Mouse (Mus musculus) G1E-ER4 (cell line): ENCODE results near the gene Dnajc30. TPM values are rescaled to one million over a fixed set of nuclear protein-coding genes. Genes with fewer than 3 reads are reported as not detected.

Source experiments
- GATA1 ChIP-seq: IDR thresholded peaks from one replicate; pipeline ENCODE4 v1.8.0; 2012; ENCODE audit warnings: low read length, inconsistent platforms
- polyA plus RNA-seq: library from polyadenylated mRNA; stranded (reverse); fragments of >175 nt; gene quantifications from 2 replicates; pipeline ENCODE4 v1.2.3, GENCODE M21; 2012

Gene Dnajc30
- polyA plus RNA-seq, 1 experiment, result 77.4 TPM

DNA sequence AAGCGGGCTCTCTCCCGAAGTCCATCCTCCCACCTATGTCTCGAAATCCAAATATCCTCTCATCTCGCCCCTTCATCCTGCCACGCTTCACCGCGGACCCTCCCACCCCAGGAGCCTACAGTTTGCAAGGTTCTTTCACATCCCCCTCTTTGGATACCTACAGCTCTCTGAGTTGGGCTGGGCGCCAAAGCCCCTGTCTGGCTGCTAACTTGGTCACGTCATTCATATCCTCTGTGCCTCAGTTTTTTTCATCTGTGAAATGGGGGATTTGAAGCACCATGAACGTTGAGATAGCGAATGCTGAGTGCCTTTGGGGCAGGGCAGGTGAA is 14.4 kb downstream of the Dnajc30 start:
- TF ChIP-seq GATA1, result no peak

DNA sequence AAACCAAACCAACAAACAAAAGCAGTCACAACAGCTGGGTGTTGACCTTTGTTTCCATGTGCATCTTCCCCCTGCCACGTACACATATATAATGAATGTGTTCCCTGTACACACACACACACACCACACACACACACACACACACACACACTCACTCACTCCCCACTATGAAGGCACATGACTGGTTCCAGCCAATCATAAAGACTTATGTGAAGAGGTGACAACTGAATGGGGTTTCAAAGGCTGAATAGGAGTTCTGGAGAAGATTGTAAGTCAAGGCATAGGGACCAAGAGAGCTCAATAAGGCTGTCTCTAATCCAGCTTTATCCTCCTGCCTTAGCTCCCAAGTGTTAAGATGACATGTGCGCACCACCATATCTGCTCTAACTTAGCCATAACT is 15.6 kb downstream of the Dnajc30 start:
- TF ChIP-seq GATA1, result no peak

DNA sequence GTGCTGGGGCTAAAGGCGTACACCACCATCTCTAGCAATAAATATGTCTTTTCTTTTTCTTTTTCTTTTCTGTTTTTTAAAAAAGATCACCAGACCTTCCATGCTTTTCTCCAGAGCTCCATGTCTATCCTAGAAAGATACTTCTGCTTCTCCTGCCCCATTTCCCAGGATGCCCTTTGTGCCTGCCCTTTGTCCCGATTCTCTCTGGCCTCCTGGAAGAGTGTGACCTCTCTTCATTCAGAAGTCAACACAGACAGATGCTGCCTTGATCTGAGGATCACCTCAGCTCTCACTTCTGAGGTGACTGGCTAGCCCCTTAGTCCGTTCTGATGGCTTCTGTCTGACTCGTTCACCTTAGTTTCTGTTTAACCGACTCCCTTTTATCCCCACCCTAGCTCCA is 16.5 kb downstream of the Dnajc30 start:
- TF ChIP-seq GATA1, result no peak

DNA sequence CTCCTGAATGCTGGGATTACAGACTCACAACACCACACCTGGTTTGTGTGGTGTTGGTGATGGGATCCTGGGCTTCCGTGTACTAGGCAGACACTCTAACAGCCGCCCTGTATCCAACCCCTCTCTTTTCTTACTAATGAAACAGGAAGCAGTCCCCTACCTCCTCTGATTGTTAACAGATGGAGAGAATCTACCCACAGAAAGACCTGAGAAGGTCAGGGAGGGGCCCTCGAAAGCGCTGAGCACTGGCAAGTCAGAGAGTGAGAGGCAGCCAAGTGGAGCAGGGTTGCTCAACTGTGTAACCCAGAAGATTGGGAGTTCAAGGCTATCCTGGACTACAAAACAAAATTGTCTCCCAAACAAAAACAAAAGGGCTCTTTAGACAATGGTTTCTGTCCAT is 22.9 kb downstream of the Dnajc30 start:
- TF ChIP-seq GATA1, result no peak

DNA sequence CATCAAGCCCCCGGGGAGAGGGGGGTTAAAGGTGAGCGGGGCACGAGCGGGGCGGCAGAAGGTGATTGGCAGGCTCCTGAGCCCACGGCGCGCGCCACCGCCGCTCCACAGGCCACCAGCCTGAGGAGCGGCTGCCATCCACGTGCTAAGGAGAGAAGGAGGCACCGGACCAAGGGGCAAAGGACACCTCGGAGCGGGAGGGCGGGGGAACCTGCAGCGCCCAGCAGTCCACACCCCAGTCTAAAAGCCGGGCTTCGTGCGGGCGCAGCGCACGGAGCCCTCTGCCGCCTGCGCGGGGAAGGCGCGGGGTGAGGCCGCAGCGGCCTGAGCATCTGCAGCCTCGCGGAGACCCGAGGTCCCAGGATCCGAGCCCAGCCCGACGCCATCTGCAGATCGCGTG is 25.7 kb downstream of the Dnajc30 start, which contains the start of gene Mlxipl:
Mlxipl (plus strand) TSS at position 238 of the 400 bp plus-strand sequence.
- TF ChIP-seq GATA1, result no peak

DNA sequence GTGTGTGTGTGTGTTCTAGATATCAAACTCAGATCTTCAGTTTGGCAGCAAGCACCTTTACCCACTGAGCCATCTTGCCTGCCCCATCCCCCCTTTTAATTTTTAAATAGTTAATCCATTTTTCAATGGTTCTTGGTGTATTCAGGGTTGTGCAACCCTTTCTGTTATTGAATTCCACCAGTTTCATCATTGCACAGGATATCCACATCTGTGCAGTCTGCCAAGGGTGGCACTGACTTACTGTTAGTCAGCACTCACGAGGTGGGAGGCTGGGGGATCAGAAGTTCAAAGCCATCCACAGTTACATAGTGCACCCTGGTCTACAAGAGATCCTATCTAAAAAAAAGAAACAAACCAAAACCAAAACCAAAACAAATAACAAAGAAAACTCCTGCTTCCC is 37.0 kb downstream of the Dnajc30 start:
- no peak for TF ChIP-seq GATA1

DNA sequence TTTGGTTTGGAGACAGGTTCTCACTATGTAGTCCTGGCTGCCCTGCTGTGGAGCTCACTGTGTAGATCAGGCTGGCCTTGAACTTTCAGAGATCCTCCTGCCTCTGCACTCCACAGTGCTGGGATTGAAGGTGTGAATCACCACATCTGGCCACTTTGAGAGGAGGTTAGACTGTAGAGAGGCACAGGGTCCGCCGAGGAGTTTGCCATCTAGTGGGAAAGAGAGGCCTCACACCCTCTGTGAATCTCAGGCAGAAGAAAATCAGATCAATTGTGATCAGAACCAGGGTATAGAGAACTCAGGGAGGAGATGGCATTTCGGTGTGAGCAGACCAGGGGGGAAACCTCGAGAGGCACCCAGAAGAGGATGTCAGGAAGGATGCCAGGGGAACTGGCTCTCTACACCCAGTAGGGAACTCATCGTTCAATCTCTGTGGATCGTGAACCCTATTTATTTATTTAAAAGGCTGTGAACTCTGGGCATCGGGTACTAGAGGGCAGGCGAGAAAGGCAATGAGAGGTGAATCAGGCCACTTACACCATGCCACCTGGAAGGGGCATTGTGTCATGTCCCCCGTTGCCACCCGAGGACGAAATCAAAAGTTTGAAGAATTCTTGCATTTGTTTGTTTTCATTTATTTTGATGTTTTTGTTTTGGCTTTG is 40.1 kb downstream of the Dnajc30 start:
- no peak for TF ChIP-seq GATA1

DNA sequence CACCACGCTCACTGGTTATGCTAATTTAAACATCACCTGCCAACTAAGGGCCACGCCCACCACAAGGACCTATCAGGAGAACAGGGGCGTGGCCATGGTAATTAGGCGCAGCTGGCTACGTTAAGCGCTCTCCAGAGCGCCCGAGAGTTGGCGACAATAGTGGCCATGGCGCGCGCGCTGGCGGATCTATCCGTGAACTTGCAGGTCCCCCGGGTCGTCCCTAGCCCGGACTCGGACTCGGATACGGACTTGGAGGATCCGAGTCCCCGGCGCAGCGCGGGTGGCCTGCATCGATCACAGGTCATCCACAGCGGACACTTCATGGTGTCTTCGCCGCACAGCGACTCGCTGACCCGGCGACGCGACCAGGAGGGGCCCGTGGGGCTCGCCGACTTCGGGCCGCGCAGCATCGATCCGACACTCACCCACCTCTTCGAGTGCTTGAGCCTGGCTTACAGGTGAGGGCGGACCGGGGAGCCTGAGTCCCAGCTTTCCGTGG is 42.8 kb downstream of the Dnajc30 start:
- TF ChIP-seq GATA1, result no peak

DNA sequence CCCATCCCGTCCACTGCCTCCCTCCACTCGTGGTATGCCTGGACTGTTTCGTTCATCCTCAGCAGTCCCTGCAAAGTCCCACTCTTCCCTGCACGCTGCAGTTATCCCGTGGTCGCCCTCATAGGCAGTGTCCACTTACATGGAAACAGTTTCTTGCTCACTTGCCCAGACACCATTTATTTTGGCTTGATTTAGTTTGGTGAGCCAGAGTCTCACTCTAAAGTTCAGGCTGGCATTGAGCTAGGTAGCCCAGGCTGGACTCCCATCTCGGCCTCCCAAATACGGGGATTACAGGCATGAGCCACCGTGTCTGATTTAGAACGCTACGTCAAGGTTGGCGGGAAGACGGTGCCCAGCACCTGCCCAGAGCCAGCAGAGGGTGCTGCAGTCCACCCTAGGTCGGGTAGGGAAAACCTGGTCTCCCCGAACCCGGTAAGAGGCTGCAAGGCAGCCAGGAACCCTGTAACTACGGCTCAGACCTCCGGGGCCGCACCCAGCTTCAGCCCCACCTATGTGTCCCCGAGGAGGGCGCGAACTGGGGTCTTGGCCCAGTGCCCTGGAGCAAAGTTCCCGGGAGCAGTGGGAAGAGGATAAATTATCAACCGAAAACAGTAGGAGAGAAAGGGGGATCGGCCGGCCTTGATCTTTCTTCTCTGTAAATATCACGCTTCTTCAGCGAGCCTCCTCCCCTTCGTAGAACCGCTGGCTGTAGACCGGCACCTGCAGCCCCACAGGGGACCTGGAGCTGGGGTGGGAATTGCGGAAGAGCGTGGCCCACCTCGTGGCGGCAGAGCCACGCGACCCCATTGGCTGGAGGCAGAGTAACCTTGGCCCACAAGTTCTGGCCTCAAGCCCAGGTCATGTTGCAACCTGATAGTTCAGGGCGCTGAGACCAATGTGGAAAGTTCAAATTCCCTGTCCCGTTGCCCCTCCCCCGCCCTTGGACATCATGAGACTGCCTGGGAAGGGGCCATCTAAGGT is 43.8 kb downstream of the Dnajc30 start:
- TF ChIP-seq GATA1, result no peak

DNA sequence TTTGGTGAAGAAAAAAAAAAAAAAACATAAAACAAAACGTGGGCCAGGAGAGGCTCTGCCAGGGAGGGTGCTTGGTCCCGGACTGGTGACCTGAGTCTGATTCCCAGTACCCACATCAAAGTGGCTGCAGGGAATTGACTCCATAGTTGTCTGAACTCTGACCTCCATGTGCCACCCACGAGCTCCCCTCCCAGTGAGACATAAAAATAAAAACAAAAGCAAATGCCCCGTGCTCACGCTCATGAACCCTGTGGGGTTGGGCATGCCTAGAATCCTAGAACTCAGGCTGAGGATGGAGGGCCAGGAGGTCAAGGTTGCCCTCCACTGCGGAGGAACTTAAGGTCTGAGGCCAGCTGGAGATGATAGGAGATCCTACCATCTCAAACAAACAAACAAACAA is 45.0 kb downstream of the Dnajc30 start:
- TF ChIP-seq GATA1, result no peak

DNA sequence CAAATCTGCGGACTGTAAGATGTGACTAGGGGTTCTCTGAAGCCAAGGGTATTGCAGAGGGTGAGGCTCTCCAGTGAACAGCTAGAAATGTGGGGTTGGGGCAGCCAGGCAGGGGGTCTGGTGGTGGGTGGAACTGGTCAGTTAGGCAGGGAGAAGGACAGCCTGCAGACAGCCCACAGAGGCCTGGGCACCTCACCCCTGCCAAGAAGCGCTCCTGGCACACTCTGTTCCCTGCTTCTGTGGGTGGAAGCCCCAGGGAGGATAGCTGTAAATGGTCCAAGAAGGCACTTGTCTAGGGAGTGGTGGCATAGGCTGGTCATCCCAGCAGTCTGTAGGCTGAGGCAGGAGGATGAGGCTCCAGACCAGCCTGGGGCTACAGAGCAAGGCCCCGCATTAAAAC is 45.4 kb downstream of the Dnajc30 start:
- TF ChIP-seq GATA1, result no peak

DNA sequence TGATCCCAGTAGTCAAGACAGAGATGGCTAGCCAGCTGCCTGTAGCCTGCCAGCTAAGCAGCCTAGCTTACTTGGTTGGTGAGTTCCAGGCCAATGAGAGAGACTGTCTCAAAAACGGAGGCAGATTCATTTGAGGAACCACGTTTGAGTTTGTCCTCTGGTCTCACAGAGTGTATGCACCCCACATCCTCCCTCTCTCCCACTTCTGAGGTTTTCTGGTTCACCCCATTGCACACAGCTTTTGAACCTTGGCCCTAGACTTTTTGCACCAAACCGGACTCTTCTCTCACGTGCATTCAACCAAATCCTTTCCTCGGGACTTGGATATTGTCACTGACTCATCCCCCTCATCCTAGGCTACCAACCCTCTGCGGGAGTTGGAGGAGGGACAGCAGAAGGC is 46.0 kb downstream of the Dnajc30 start:
- TF ChIP-seq GATA1, result no peak

DNA sequence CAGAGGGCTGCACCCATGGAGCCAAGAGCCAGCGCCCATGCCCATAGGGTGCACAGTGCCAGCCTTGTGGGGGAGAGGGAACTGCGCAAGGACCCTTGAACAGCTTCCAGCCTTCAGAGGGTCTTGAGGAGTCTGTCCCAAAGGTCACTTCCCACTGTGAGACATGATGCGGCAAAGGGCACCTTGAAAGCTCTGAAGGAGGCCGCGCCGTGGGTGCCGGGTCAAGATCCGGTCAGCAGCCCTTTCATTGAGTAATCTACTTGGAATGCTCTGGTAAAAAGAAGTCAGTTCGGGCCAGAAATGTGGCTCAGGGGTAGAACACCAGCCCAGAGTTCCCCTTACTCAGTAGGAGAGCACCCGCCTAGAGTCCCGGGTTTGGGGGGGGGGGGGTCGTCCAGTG is 49.8 kb downstream of the Dnajc30 start:
- TF ChIP-seq GATA1, result no peak

DNA sequence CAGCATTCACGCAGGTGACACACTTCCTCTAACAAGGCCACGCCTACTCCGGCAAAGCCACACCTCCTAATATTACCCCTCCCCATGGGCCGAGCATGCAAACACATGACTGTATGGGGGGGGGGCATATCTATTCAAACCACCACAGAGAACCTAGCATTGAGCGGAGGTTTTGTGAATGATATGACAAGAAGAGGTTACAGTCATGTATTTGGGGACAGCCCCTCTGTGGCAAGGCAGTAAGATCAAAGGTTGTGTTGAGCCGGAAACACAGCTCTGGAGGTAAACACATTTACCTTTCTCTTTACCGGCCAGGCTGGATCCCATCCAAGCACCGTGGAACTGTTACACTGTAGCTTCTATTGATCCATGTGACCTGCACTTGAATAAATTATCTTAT is 51.2 kb downstream of the Dnajc30 start:
- no peak for TF ChIP-seq GATA1

Other genes with a start within 250 kb of the Dnajc30 start
- gene Tmem270, start 157.5 kb upstream of the Dnajc30 start, polyA plus RNA-seq, result not detected in 2 replicates
- 0.85 and 1.4 TPM in 2 replicates for gene Cldn13, start 148.7 kb upstream of the Dnajc30 start, polyA plus RNA-seq
- 13.0 and 13.9 TPM in 2 replicates for gene Mettl27, start 131.8 kb upstream of the Dnajc30 start, polyA plus RNA-seq
- gene Cldn4, start 117.3 kb upstream of the Dnajc30 start, polyA plus RNA-seq, result 0.04 TPM in 1 of 2 replicates, not detected in the other
- gene Cldn3, start 78.0 kb upstream of the Dnajc30 start, polyA plus RNA-seq, result not detected in 2 replicates
- gene Abhd11, start 55.0 kb upstream of the Dnajc30 start, polyA plus RNA-seq, result 78.8 and 94.7 TPM in 2 replicates
- gene Stx1a, start 40.7 kb upstream of the Dnajc30 start, polyA plus RNA-seq, result 7.6 and 7.9 TPM in 2 replicates
- 226 and 260 TPM in 2 replicates for gene Bud23, start 757 bp downstream of the Dnajc30 start, polyA plus RNA-seq
- 0.37 and 0.59 TPM in 2 replicates for gene Vps37d, start 14.1 kb downstream of the Dnajc30 start, polyA plus RNA-seq
- not detected in 2 replicates for gene Mlxipl, start 25.7 kb downstream of the Dnajc30 start, polyA plus RNA-seq
- 19.8 and 25.0 TPM in 2 replicates for gene Tbl2, start 85.5 kb downstream of the Dnajc30 start, polyA plus RNA-seq
- 52.9 and 69.4 TPM in 2 replicates for gene Bcl7b, start 104.1 kb downstream of the Dnajc30 start, polyA plus RNA-seq
- 54.9 and 58.9 TPM in 2 replicates for gene Baz1b, start 123.1 kb downstream of the Dnajc30 start, polyA plus RNA-seq
- 3.9 and 5.0 TPM in 2 replicates for gene Fzd9, start 187.0 kb downstream of the Dnajc30 start, polyA plus RNA-seq